Mouse (Mus musculus) ES-E14 (cell line): ENCODE data around the gene Pcnx2. TPM values are rescaled to one million over a fixed set of nuclear protein-coding genes. Genes with fewer than 3 reads are reported as not detected.

Experiments used
- DNase-seq: peaks from one replicate; pipeline ENCODE4 v3.0.0-alpha.2; 2013; ENCODE audit warnings: low read depth, low spot score
- H3K27ac ChIP-seq: 2 replicates; pipeline ENCODE4 v1.5.1; 2012; ENCODE audit warnings: low read depth, mild to moderate bottlenecking, low read length, moderate library complexity, mixed read lengths; ENCODE audit not compliant: poor library complexity, insufficient read depth, severe bottlenecking
- H3K36me3 ChIP-seq: 2 replicates; pipeline ENCODE4 v1.6.1; 2012; ENCODE audit warnings: mild to moderate bottlenecking, low read length, moderate library complexity, mixed read lengths; ENCODE audit not compliant: control insufficient read depth, poor library complexity, insufficient read depth, severe bottlenecking
- H3K4me1 ChIP-seq, 2 experiments: fragments of 150-350 bp in 1 of 2; sonication (generic) in 1 of 2; 2 replicates each; pipeline ENCODE4 v1.6.1; 2012; ENCODE audit warnings: low read length in 2 of 2, mild to moderate bottlenecking in 1 of 2, mixed read lengths in 1 of 2; ENCODE audit not compliant: control insufficient read depth in 2 of 2, insufficient read depth in 2 of 2, poor library complexity in 1 of 2
- H3K4me3 ChIP-seq, 2 experiments: fragments of 150-350 bp in 1 of 2; sonication (generic) in 1 of 2; 2 replicates each; pipeline ENCODE4 v1.5.1; 2012; ENCODE audit warnings: low read length in 2 of 2, low read depth in 1 of 2, mild to moderate bottlenecking in 1 of 2, mixed read lengths in 1 of 2; ENCODE audit not compliant: insufficient read depth in 1 of 2, poor library complexity in 1 of 2, severe bottlenecking in 1 of 2
- H3K9ac ChIP-seq: 2 replicates; pipeline ENCODE4 v1.6.1; 2012; ENCODE audit warnings: low read depth, mild to moderate bottlenecking, low read length, mixed read lengths; ENCODE audit not compliant: poor library complexity, insufficient read depth, severe bottlenecking
- H3K9me3 ChIP-seq: fragments of 150-350 bp; sonication (generic); 2 replicates; pipeline ENCODE4 v1.6.1; 2012; ENCODE audit warnings: low read depth, mild to moderate bottlenecking, low read length; ENCODE audit not compliant: control insufficient read depth, insufficient read depth
- CHD2 ChIP-seq: IDR thresholded peaks from 2 replicates; pipeline ENCODE4 v1.6.1; 2014; ENCODE audit warnings: mild to moderate bottlenecking, low read depth, low read length, inconsistent platforms
- HCFC1 ChIP-seq: IDR thresholded peaks from 2 replicates; pipeline ENCODE4 v1.6.1; 2012; ENCODE audit warnings: low read length, inconsistent platforms, borderline replicate concordance; ENCODE audit not compliant: insufficient read depth
- MAFK ChIP-seq: IDR thresholded peaks from 2 replicates; pipeline ENCODE4 v1.6.1; 2014; ENCODE audit warnings: mild to moderate bottlenecking, low read depth, low read length, inconsistent platforms; ENCODE audit not compliant: insufficient read depth
- ZC3H11A ChIP-seq: IDR thresholded peaks from 2 replicates; pipeline ENCODE4 v1.6.1; 2012; ENCODE audit warnings: low read depth, mild to moderate bottlenecking, inconsistent platforms, low read length, borderline replicate concordance
- ZNF384 ChIP-seq: IDR thresholded peaks from 2 replicates; pipeline ENCODE4 v1.6.1; 2012; ENCODE audit warnings: low read depth, low read length, inconsistent platforms
- in situ Hi-C, 2 experiments: fragments of 600-800 bp; cut with MboI; formaldehyde crosslinking; loops; one replicate each; pipeline ENCODE4 v1.15.1; 2025; ENCODE audit warnings: low sequenced_read_pairs in 2 of 2, inconsistent platforms in 1 of 2; ENCODE audit not compliant: unreplicated experiment in 2 of 2
- total RNA-seq: library from RNA; depleted of rRNA; stranded (reverse); fragments of 300-350 nt; gene quantifications from 2 replicates; pipeline ENCODE4 v1.2.3, GENCODE M21; 2012

The Pcnx2 gene
- total RNA-seq, 1 experiment, result 2.0 TPM

GRCm38 (mm10) chr8:125853300-125853699 lies 44.8 kb downstream of the Pcnx2 start:
- Histone ChIP-seq H3K4me1 (no peaks in the 10 kb centered on the region; a peak in 1 of 4 replicates), H3K9me3 (no peaks in the 10 kb centered on the region)

GRCm38 (mm10) chr8:125849181-125849580 lies 48.9 kb downstream of the Pcnx2 start:
- TF ChIP-seq ZNF384 (no peak), HCFC1 (no peak), ZC3H11A (no peak), CHD2 (no peak), MAFK (no peak)
- no peak for DNase-seq
- Histone ChIP-seq H3K36me3 (no peaks in the 10 kb centered on the region), H3K9ac (no peak overlapping the region), H3K4me1 (no peaks in the 10 kb centered on the region; a peak in 1 of 4 replicates), H3K4me3 (no peak overlapping the region), H3K27ac (no peak overlapping the region), H3K9me3 (no peaks in the 10 kb centered on the region)
- in situ Hi-C loops, result no loop called here

More at GRCm38 (mm10) chr8:125853300-125853699, 44.8 kb downstream of the Pcnx2 start:
- Histone ChIP-seq H3K4me3 (no peak overlapping the region), H3K36me3 (no peaks in the 10 kb centered on the region), H3K27ac (no peak overlapping the region), H3K9ac (no peak overlapping the region)
- TF ChIP-seq HCFC1 (no peak), ZC3H11A (no peak), MAFK (no peak), ZNF384 (no peak), CHD2 (no peak)
- no peak for DNase-seq
- in situ Hi-C loops, result no loop called here

GRCm38 (mm10) chr8:125847842-125848241 lies 50.3 kb downstream of the Pcnx2 start:
- Histone ChIP-seq H3K36me3 (no peaks in the 10 kb centered on the region), H3K9me3 (no peaks in the 10 kb centered on the region), H3K4me1 (no peaks in the 10 kb centered on the region; a peak in 1 of 4 replicates), H3K27ac (no peak overlapping the region), H3K9ac (no peak overlapping the region), H3K4me3 (no peak overlapping the region)
- DNase-seq, result no peak
- in situ Hi-C loops, result no loop called here
- TF ChIP-seq CHD2 (no peak), HCFC1 (no peak), ZNF384 (no peak), ZC3H11A (no peak), MAFK (no peak)

- no peaks in the 10 kb centered on the region for H3K9me3 ChIP-seq
- no peak for DNase-seq
- no peaks in the 10 kb centered on the region for H3K36me3 ChIP-seq
- H3K4me1 ChIP-seq, result no peaks in the 10 kb centered on the region
- in situ Hi-C loops, result no loop called here
- H3K4me3 ChIP-seq, result no peak overlapping the region
- TF ChIP-seq HCFC1 (no peak), ZNF384 (no peak), ZC3H11A (no peak), CHD2 (no peak), MAFK (no peak)
- no peak overlapping the region for H3K27ac ChIP-seq
- no peak overlapping the region for H3K9ac ChIP-seq
Measured at GRCm38 (mm10) chr8:125845281-125845680, 52.8 kb downstream of the Pcnx2 start.
